Mouse (Mus musculus) cerebellum, postnatal 25 days (tissue): Measurements from ENCODE around the gene Rbms1.
A peak's percentile ranks its signal among the peaks of the same experiment; 100 is the strongest.

Source experiments
- DNase-seq, 2 experiments: peaks; one replicate each; pipeline ENCODE4 v3.0.0; 2021; ENCODE audit warnings: mixed read lengths in 2 of 2

The Rbms1 gene

GRCm38 (mm10) chr2:60914524-60915280 lies 48.3 kb downstream of the Rbms1 start:
- DNase-seq: no peak

DNA sequence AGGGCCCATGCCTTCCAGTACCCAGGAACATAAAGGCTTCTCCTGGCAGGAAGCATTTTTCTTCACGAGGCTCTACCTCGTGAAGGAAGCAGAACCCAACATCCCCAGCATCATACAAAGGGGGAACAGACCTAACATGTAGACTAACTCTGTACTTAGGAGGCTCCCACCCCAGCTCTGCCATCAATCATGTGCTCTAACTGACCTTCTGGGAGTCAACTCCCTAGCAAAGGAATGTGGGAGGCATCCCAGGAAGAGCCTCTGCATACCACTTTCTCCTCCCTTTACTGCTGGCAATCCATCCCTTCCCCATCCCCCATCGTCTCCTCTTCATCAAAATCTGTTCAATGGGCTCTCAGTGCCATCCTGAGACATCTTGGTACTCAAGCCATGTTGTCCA lies 49.7 kb downstream of the Rbms1 start:
- DNase-seq: no peak

DNA sequence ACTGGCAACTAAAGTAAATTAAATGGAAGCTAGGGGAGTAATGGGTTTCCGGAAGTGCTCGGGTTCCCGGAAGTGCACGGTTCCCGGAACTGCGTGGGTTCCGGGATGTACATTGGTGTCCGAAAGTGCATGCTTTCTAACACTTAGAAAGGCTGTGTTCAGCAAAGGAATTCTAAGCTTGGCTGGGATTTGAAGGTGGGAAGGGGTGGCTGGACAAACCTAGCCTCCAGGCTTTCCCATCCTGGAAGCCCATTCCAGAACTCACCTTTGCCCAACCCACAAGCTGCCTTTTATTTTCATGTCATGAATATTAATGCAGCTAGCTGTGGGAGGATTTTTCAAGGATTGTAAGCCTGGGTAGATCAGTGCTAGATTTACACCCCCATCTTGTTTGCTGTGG lies 51.3 kb downstream of the Rbms1 start:
- DNase-seq: no peak

DNA sequence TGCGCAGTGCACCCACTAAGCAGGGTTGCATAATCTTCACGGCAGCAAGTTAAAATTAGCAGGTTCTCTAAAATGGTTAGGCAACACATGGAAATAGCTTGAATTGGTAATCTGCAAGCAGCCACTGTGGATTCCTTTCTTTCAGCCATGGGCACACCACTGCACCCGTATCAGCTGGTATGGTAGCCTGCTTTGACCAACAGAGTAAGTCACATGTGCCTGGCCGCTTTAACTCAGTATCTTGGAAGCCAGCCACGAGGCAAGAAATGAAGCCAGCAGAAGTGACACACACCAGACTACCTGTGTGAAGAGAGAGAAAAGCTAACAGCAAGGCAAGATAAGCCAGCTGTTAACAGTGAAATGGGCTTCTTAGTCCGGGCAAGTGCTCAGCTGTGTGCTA lies 52.2 kb downstream of the Rbms1 start:
- peak; percentile 50 to 67 for DNase-seq

DNA sequence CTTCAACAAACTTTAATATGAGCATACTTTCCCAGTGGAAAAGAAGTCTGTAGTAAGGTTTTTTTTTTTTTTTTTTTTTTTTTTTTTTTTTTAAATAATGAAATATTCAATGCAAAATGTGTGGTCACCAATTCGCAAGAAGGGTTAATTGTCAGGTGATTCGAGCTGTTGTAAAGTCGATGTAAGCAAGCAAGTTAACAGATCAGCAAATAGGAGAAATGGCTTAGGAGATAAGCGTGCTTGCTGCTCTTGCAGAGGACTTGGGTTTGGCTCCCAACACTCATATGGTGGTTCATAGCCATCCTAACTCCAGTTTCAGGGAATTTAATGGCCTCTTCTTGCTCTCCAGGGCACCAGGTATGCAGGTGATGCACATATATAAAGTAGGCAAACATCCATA lies 54.4 kb downstream of the Rbms1 start:
- no peak for DNase-seq

DNA sequence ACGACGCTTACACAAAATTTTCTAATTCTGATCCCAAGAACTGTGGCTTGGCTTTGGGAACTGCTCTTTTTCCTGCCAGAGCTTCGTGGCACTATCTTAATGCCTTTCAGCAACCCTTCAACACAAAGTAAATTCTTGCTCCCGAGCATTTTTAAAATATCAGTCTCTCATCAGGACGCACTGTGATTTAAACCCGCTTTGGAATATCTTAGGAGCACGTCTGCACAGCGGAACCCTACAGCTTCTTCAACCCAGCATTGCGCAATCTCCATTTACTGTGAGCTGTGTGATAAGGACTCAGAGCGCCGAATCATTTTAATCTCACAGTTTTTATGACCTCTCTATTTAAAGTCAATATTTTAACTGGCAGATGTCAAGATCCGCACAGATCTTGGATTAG lies 54.9 kb downstream of the Rbms1 start:
- DNase-seq: no peak

- no peak for DNase-seq
Measured at GRCm38 (mm10) chr2:60905283-60905682, 57.7 kb downstream of the Rbms1 start.

GRCm38 (mm10) chr2:60904141-60904540 lies 58.9 kb downstream of the Rbms1 start:
- no peak for DNase-seq

DNA sequence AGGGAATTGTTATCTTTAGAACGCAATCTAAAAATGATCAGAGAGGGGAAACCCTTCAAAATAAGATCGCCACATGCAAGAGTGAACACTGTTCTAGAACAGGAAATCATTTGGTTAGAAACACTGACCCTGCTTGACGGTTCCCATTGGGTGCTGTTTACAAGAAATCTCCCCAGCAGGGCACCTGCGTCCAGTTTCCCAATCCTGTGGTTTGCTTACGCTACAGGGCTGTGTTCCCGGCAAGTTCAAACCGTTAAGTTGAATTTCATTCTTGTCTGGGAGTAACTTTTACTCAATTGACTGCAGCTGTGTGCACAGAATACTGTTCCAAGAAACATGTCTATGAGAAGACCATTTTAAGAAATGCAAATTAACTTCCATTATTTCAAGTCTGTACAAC lies 59.5 kb downstream of the Rbms1 start:
- no peak for DNase-seq

- no peak for DNase-seq
Measured at GRCm38 (mm10) chr2:60902446-60903137, 60.4 kb downstream of the Rbms1 start.

GRCm38 (mm10) chr2:60901511-60901951 lies 61.5 kb downstream of the Rbms1 start:
- DNase-seq: no peak

DNA sequence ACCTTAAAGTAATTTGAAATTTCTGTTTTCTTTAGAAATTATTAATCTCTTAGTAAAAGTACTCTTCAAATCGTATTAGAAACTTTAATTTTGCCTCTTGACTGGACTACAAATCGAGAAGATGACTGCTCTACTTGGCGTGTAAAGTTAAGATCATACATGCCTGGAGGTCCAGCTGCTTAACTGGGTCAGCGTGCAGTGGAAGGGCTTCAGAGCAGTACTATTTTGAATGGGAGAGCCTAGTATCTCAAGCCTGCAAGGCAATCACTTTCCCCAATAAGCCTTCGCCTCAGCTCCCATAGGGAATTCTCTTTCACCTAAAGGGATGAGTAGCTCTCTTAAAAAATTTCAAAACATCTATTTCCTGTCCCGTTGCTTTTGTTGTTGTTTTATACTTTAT lies 62.0 kb downstream of the Rbms1 start:
- DNase-seq: no peak

DNA sequence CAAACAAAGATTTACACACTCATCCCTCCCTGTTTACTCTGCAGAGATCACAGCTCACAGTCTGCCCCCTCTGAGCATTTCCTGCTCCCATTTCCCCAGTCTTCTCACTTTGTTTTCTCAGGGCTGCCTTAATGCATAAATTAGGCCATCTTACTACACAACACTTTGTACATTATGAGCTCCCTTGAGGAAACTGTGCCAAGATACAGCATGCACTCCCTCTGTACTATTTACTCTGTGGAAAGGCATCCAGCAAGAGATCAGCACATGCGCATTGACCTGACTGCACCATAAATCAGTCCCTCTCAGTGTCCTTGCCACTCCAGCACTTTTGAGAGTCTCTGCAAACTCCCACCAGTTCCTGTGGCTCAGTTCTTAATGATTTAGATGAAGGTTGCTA lies 70.0 kb downstream of the Rbms1 start:
- no peak for DNase-seq

DNA sequence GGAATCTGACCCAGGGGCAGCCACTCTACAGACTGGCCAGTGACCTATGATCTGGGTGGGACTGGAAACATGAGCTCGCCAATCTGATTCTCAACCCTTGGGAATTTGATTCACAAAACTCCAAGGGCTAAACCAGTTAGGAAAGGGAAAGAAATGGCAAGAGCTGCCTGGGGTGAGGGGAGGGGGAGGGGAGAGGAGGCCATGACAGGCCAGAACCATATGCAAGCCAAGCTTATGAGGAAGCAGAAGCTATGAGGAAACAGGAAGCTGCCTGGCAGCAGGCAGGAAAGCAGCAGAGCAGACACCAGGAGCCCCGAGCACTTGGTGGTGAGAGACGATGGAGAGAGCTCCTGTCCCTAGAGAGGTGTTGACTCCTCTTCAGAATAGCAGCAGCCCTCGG lies 79.1 kb downstream of the Rbms1 start:
- DNase-seq: no peak

- no peak for DNase-seq
Measured at GRCm38 (mm10) chr2:60883043-60883365, 80.0 kb downstream of the Rbms1 start.

DNA sequence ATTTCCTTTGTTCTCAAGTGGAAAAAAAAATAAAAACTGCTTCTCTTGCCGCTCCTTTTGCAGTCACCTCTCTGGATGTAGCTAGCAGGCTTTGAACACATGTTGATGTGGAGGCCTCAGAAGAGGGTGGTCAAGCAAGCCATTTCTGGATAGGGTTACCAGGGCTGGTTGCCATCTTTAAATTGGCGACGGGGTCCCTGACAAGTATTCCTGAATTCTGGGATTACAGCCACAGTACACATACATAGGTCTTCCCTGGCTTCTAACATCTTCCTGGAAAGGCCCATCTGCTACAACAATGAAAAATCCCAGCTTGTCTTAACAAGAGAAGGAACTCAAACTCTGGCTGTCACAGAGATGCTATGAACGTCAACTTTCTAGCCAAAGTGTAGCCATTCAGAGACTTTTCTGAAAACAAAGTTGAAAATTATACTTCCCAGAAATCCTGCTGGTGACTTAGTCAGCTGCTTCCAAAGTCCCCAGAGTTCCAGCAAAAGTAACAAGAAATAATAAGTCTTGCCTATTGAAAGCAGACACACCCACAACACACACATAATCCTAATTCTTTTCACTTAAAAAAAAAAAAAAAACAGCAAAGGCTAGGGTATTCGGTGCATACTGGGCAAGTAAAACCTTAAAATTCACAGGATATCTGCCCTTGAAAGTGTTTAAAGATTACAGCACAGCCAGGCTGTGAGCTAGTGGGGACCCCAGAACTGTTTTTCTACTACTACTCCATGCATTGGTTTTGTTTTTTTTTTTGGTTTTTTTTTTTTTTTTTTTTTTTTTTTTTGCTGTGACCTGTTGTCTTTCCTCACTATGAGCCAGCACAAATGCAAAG lies 80.6 kb downstream of the Rbms1 start:
- no peak for DNase-seq

- no peak for DNase-seq
Measured at GRCm38 (mm10) chr2:60881571-60882041, 81.4 kb downstream of the Rbms1 start.

DNA sequence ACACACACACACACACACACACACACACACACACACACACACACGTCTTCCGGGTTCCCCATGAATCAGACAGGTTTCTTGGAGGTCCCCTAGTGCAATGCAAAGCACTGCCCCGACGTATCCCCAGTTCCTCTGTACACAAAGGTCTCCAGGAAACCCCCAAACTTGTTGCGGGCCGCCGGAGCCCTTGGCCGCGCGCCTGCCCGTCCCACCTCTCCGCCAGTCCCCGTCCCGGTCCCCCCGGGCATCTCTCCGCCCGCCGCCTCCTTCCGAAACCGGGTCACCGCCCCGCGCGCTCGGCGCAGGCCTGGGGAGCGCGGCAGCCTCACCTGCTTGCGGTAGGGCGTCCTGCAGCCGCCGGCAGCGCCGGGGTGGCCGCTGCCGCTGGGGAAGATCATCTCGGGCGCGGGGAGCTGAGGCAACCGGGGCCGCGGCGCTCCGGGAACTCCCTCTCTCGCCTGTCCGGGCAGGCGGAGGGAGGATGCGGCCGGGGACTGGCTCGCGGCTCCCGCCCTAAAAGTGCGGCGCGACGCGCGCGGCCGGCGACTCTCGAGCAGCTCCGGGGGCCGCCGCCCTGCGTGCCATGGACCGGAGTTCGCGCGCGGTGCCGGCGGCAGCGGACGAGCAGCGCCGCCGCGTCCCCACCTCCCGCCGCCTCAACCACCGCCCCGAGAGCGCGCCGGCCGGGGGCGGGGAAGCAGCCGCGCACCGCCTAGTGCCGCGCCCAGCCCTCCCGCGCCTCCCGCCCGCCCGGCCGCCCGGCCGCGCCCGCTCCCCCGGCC lies 82.0 kb downstream of the Rbms1 start:
- peak; percentile 74 to 82 for DNase-seq

GRCm38 (mm10) chr2:60879966-60880788 lies 82.8 kb downstream of the Rbms1 start:
- no peak for DNase-seq

DNA sequence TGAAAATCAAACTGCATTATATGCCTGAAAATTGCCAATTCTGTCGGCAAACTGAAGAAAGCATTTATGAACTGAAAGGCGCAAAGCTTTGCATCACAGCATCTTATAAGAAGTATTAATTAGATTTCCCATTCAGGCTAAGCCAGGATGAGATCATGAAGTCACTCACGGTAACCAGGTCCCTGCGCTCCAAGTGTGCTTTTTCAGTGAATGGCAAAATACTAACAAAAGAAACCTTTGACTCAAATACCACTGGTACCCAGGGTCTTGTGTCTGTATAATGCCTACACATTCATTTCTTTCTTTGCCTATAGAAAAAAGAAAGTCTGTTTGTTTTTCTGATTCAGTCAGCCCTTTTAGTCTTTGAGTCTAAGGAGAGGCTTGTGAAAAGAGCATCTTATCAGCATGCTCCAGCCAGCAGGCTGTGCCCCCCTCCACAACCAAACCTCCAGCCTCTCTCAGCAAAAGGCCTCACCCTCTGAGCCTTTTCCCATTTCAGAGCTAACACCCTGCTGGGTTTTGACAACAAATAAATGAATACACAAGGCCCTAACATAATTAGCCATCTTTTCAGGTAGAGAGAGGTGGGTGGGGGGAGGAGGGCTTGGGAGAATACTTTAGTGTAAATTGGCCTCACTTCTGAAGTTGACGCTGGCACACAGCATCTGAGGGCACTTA lies 83.7 kb downstream of the Rbms1 start:
- DNase-seq: no peak
